Mouse (Mus musculus) liver, embryonic 12.5 days (tissue): ENCODE results near the gene Adap2. TPM values are rescaled to one million over a fixed set of nuclear protein-coding genes. Genes with fewer than 3 reads are reported as not detected.

ENCODE experiments used
- ATAC-seq: fragments of 200-750 bp; cut with Nextera tagmentation; 2 replicates; pipeline ENCODE4 v1.8.0; 2017; ENCODE audit warnings: moderate number of reproducible peaks, mild to moderate bottlenecking, moderate library complexity
- H3K27ac ChIP-seq: fragments of 300-500 bp; sonication (generic); 2 replicates; pipeline ENCODE4 v1.5.1; 2016; ENCODE audit warnings: mild to moderate bottlenecking
- H3K27me3 ChIP-seq: fragments of 300-500 bp; sonication (generic); replicated peaks from 2 replicates; pipeline ENCODE4 v1.6.1; 2016; ENCODE audit warnings: mild to moderate bottlenecking, moderate library complexity
- H3K36me3 ChIP-seq: fragments of 300-500 bp; sonication (generic); 2 replicates; pipeline ENCODE4 v1.6.1; 2016; ENCODE audit warnings: mild to moderate bottlenecking, moderate library complexity
- H3K4me1 ChIP-seq: fragments of 300-500 bp; sonication (generic); 2 replicates; pipeline ENCODE4 v1.6.1; 2016
- H3K4me2 ChIP-seq: fragments of 300-500 bp; sonication (generic); 2 replicates; pipeline ENCODE4 v1.6.1; 2016; ENCODE audit warnings: mild to moderate bottlenecking, moderate library complexity
- H3K4me3 ChIP-seq: fragments of 300-500 bp; sonication (generic); 2 replicates; pipeline ENCODE4 v1.5.1; 2016; ENCODE audit warnings: mild to moderate bottlenecking, moderate library complexity
- H3K9ac ChIP-seq: fragments of 300-500 bp; sonication (generic); 2 replicates; pipeline ENCODE4 v1.6.1; 2016; ENCODE audit warnings: mild to moderate bottlenecking, moderate library complexity
- H3K9me3 ChIP-seq: fragments of 300-500 bp; sonication (generic); replicated peaks from 2 replicates; pipeline ENCODE4 v1.6.1; 2016; ENCODE audit warnings: mild to moderate bottlenecking, moderate library complexity
- WGBS: fragments of 180-500 bp; shearing (Covaris S2); methylation state at CpG from one replicate; pipeline ENCODE4 v1.1.7; 2016; ENCODE audit not compliant: insufficient replicate concordance; 5-methylcytosine and 5-hydroxymethylcytosine counted together
- polyA plus RNA-seq: library from polyadenylated mRNA; unstranded; fragments of >200 nt; fragmentation: Nextera tagmentation; extraction: Ambion mirVana; gene quantifications from 2 replicates; pipeline ENCODE4 v1.2.1, GENCODE M21; 2016

Gene Adap2
- polyA plus RNA-seq, result 2.7 and 2.8 TPM in 2 replicates

DNA sequence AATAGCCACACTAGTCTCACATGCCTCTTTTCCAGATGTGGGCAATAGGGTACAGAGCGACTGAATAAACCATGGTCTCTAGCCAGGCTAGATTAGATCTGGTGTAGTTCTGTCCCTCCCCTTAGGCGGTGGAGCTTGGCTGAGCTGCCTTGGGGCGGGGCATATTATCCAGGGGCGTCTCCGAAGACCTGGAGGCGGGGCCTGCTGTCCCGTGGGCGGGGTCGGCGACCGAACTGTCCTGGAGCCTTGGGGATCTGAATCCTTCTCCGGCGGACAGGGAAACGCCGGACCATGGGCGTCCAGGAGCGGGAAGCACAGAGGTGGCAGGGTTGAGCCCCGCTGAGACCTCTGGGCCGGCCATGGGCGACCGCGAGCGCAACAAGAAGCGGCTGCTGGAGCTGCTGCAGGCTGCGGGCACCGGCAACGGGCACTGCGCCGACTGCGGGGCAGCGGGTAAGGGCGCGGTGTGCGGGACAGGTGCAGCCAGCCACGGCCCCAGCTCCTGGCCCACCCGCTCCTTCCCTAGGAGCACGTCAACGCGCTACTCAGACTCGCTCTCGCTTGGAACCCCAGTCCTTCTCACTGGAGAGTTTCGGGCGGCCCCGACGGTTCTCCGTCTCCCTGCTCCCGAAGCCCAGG, at the start of gene Adap2:
Adap2 (plus strand) TSS at position 249 of the 639 bp plus-strand sequence.
- WGBS, result 3% methylated on average over 41 of the region's 47 CpGs
- H3K4me2 ChIP-seq, result peak within 1 kb of the TSS; percentile 92
- peak within 1 kb of the TSS; percentile 70 for H3K9ac ChIP-seq
- H3K27me3 ChIP-seq, result peaks cover 50% of the 10 kb centered on the region
- H3K9me3 ChIP-seq, result no peaks in the 10 kb centered on the region
- H3K4me3 ChIP-seq, result peak within 1 kb of the TSS; percentile 63
- peak; percentile 94 for ATAC-seq
- no peaks in the 10 kb centered on the region for H3K36me3 ChIP-seq
- no peak within 1 kb of the TSS for H3K27ac ChIP-seq
- peaks cover 16% of the 10 kb centered on the region for H3K4me1 ChIP-seq

- no peak overlapping the region for H3K4me2 ChIP-seq
- no peaks in the 10 kb centered on the region for H3K27me3 ChIP-seq
- peaks cover 96% of the 10 kb centered on the region for H3K36me3 ChIP-seq
- no peak overlapping the region for H3K4me3 ChIP-seq
- WGBS, result 77% methylated on average over 1 of the region's 1 CpGs
- no peaks in the 10 kb centered on the region for H3K9me3 ChIP-seq
- H3K27ac ChIP-seq, result no peak overlapping the region
- H3K4me1 ChIP-seq, result peaks cover 13% of the 10 kb centered on the region
- H3K9ac ChIP-seq, result no peak overlapping the region
- ATAC-seq, result no peak
These were observed 49.5 kb upstream of the Adap2 start for GRCm38 (mm10) chr11:80104407-80104806.

DNA sequence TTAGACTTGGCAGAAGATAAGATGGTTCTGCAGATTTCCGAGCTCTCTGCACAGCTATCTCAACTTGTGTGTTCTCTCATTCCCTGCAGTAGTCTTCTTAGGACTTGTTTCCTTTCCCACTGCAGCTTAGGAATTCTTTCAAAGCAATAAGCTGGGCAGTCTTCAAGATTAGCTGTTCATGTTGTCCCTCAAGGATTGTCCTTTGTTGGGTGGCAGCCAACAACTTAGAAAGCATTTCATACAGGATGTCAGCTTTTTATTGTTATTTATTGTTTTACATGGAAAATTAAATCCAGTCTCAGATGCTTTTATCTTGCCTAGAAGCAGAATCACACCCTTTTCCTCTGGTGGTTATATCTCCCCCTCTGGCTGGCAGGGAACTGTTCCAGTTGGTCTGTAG, 37.5 kb upstream of the Adap2 start:
- ATAC-seq, result no peak
- 73% methylated on average over 1 of the region's 1 CpGs for WGBS
- Histone ChIP-seq H3K36me3 (peaks cover 93% of the 10 kb centered on the region), H3K4me2 (no peak overlapping the region), H3K27ac (no peak overlapping the region), H3K4me3 (no peak overlapping the region), H3K9ac (no peak overlapping the region), H3K27me3 (no peaks in the 10 kb centered on the region), H3K9me3 (no peaks in the 10 kb centered on the region), H3K4me1 (no peaks in the 10 kb centered on the region)

DNA sequence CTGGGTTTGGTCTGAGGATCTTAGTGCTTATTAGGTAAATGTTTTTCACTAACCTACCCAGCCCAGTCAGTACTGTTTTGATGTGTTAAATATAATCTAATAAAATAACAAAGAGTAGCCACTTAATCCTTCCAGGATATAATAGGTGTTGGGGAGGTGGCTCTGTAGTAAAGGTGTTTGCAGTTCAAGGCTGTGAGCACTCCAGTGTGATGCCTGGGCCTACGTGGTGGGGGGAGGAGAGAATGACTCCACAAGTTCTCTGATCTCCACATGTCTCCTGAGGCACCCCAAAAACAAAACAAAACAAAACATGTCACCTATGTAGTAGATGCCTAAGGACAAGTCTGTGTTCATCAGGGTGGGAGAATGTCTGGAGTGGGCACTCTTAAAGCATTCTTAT, 21.9 kb upstream of the Adap2 start:
- no peak for ATAC-seq
- H3K4me1 ChIP-seq, result no peaks in the 10 kb centered on the region
- WGBS, result 57% methylated on average over 1 of the region's 1 CpGs
- peaks cover 94% of the 10 kb centered on the region for H3K36me3 ChIP-seq
- no peak overlapping the region for H3K4me3 ChIP-seq
- no peaks in the 10 kb centered on the region for H3K9me3 ChIP-seq
- no peaks in the 10 kb centered on the region for H3K27me3 ChIP-seq
- no peak overlapping the region for H3K27ac ChIP-seq
- no peak overlapping the region for H3K9ac ChIP-seq
- H3K4me2 ChIP-seq, result no peak overlapping the region

DNA sequence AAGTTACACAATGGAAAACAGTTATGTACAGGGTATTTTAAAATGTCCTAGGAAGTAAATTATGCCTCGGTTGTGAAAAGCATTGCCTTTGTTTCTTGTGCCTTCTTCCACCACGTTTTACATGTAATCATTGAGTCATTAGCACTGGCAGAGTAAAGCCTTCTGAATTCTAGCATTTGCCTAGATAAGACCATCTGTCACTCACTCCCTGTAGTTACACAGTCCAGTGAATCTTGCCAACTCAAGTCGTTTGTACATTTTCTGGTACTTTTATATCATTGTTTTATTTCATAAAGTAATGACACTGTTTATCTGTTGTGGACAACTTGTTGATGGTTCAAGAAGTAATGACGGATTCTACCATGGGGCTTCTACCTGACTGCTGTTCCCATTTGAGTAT, 19.2 kb upstream of the Adap2 start:
- 62% methylated on average over 4 of the region's 4 CpGs for WGBS

GRCm38 (mm10) chr11:80135954-80136683, 17.8 kb upstream of the Adap2 start:
- no peak for ATAC-seq
- H3K4me2 ChIP-seq, result no peak overlapping the region
- no peaks in the 10 kb centered on the region for H3K9me3 ChIP-seq
- no peak overlapping the region for H3K9ac ChIP-seq
- WGBS, result 89% methylated on average over 11 of the region's 11 CpGs
- no peaks in the 10 kb centered on the region for H3K27me3 ChIP-seq
- H3K4me1 ChIP-seq, result peaks cover 9% of the 10 kb centered on the region
- H3K36me3 ChIP-seq, result peaks cover 86% of the 10 kb centered on the region
- no peak overlapping the region for H3K4me3 ChIP-seq
- no peak overlapping the region for H3K27ac ChIP-seq

More for the DNA sequence above, 19.2 kb upstream of the Adap2 start:
- H3K4me2 ChIP-seq, result no peak overlapping the region
- H3K4me1 ChIP-seq, result no peaks in the 10 kb centered on the region
- H3K9ac ChIP-seq, result no peak overlapping the region
- H3K4me3 ChIP-seq, result no peak overlapping the region
- H3K9me3 ChIP-seq, result no peaks in the 10 kb centered on the region
- H3K27ac ChIP-seq, result no peak overlapping the region
- peaks cover 94% of the 10 kb centered on the region for H3K36me3 ChIP-seq
- H3K27me3 ChIP-seq, result no peaks in the 10 kb centered on the region
- no peak for ATAC-seq

DNA sequence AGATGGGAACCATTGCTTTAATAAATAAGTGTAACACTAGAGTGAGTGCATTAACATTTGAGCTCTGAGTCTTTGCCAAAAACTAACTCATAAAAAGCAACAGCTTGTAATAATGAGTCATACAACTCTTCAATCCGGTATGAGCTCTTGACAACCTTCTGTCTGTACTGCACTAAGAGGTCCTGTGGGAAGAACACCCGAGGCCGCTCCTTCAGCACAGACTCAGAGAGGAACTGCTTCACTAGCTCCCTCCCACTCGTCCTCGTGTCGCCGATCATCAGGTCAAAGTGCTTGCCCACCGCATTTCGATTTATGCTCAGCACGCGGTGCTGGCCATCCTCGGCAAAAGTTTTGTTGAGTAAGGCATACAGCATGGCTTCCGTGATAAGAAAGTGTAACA, 17.1 kb upstream of the Adap2 start:
- Histone ChIP-seq H3K27me3 (no peaks in the 10 kb centered on the region), H3K4me2 (no peak overlapping the region), H3K4me1 (peaks cover 10% of the 10 kb centered on the region), H3K36me3 (peaks cover 80% of the 10 kb centered on the region), H3K9me3 (no peaks in the 10 kb centered on the region), H3K27ac (no peak overlapping the region), H3K4me3 (no peak overlapping the region), H3K9ac (no peak overlapping the region)
- ATAC-seq, result no peak
- WGBS, result 85% methylated on average over 13 of the region's 13 CpGs

DNA sequence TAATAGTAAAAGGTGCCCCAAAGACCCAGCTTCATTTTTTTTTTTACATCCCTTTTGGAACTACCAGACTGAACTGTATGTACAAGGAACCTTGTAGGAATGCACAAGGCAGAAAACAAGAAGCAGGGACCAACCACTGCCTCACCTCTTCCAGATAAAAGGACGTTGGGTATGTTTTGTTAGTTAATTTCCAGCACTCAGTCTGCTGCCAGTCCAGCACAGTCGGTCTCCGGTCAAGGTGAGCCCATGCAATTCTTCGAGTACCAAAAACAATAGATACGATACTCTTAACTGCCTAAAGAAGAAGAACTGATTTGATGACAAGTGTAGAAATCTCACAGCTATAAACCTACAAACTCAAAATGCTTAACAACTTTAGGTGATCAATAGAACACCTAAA, 16.1 kb upstream of the Adap2 start:
- H3K9me3 ChIP-seq, result no peaks in the 10 kb centered on the region
- no peak overlapping the region for H3K9ac ChIP-seq
- peaks cover 16% of the 10 kb centered on the region for H3K4me1 ChIP-seq
- no peak overlapping the region for H3K4me3 ChIP-seq
- no peak overlapping the region for H3K4me2 ChIP-seq
- H3K27ac ChIP-seq, result no peak overlapping the region
- no peak for ATAC-seq
- H3K27me3 ChIP-seq, result no peaks in the 10 kb centered on the region
- H3K36me3 ChIP-seq, result peaks cover 70% of the 10 kb centered on the region
- 85% methylated on average over 5 of the region's 5 CpGs for WGBS

GRCm38 (mm10) chr11:80141825-80142521, 11.9 kb upstream of the Adap2 start, which contains the start of gene Tefm:
TSS of gene Tefm (minus strand) at chr11:80142175.
- WGBS, result under 1% methylated on average over 40 of the region's 40 CpGs
- peak within 1 kb of the TSS; percentile 80 for H3K4me3 ChIP-seq

GRCm38 (mm10) chr11:80142872-80143271, 11.0 kb upstream of the Adap2 start:
- no peaks in the 10 kb centered on the region for H3K27me3 ChIP-seq
- ATAC-seq, result no peak
- 45% methylated on average over 8 of the region's 8 CpGs for WGBS
- no peaks in the 10 kb centered on the region for H3K9me3 ChIP-seq
- peaks cover 41% of the 10 kb centered on the region for H3K4me1 ChIP-seq
- peak overlapping the region; percentile 80 for H3K4me3 ChIP-seq
- no peak overlapping the region for H3K27ac ChIP-seq
- H3K36me3 ChIP-seq, result peaks cover 23% of the 10 kb centered on the region
- H3K9ac ChIP-seq, result peak overlapping the region; percentile 84
- peak overlapping the region; percentile 86 for H3K4me2 ChIP-seq

More at GRCm38 (mm10) chr11:80141825-80142521, 11.9 kb upstream of the Adap2 start, which contains the start of gene Tefm:
- Histone ChIP-seq H3K27ac (peak within 1 kb of the TSS; percentile 79), H3K9me3 (no peaks in the 10 kb centered on the region), H3K4me2 (peak within 1 kb of the TSS; percentile 86), H3K27me3 (no peaks in the 10 kb centered on the region), H3K36me3 (peaks cover 31% of the 10 kb centered on the region), H3K4me1 (peaks cover 38% of the 10 kb centered on the region), H3K9ac (peak within 1 kb of the TSS; percentile 84)
- peak; percentile 86 for ATAC-seq

DNA sequence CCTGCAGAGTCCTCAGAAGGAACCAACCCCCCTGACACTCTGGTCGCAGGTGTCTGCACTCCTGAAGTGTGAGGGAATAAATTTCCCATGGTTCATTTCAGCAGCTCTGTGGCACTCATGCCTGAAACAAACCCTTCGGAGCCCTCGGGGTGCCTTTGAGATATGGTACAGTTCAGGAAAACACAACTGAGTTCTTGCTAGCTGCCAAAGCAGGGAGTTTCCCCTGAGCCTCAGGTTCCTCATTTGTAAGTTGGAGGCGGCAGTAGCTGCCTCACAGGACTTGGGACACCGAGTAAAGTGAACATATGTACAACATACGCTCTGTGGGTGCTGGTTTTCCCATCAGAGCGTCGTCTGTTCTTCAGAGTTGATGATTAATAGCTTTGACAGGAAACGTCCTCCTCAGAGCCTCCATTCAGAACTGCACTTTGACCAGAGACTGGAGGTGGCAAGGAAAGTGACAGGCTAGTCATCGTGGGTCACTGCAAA, 8.1 kb upstream of the Adap2 start:
- no peaks in the 10 kb centered on the region for H3K27me3 ChIP-seq
- H3K4me3 ChIP-seq, result no peak overlapping the region
- WGBS, result 20% methylated on average over 10 of the region's 10 CpGs
- peak overlapping the region; percentile 65 for H3K27ac ChIP-seq
- H3K36me3 ChIP-seq, result no peaks in the 10 kb centered on the region
- no peak for ATAC-seq
- H3K9ac ChIP-seq, result no peak overlapping the region
- peaks cover 35% of the 10 kb centered on the region for H3K4me1 ChIP-seq
- no peaks in the 10 kb centered on the region for H3K9me3 ChIP-seq
- peak overlapping the region; percentile 12; the same call in 1 of the 2 replicates for H3K4me2 ChIP-seq

GRCm38 (mm10) chr11:80147748-80148147, 6.2 kb upstream of the Adap2 start:
- ATAC-seq, result no peak
- H3K4me1 ChIP-seq, result peaks cover 25% of the 10 kb centered on the region
- 39% methylated on average over 6 of the region's 6 CpGs for WGBS
- no peak overlapping the region for H3K4me3 ChIP-seq
- H3K27ac ChIP-seq, result 0 out of 2 replicates have a peak overlapping the region, but pooled peaks have one; percentile 25
- no peaks in the 10 kb centered on the region for H3K36me3 ChIP-seq
- H3K9me3 ChIP-seq, result no peaks in the 10 kb centered on the region
- no peak overlapping the region for H3K4me2 ChIP-seq
- H3K9ac ChIP-seq, result no peak overlapping the region
- H3K27me3 ChIP-seq, result peaks cover 7% of the 10 kb centered on the region; the same call in 1 of the 2 replicates
